Mouse (Mus musculus) MEL (cell line): ENCODE results near the gene 2510009E07Rik. TPM values are rescaled to one million over a fixed set of nuclear protein-coding genes. Genes with fewer than 3 reads are reported as not detected.

Source experiments
- DNase-seq: peaks from one replicate; pipeline ENCODE4 v3.0.0; 2011; ENCODE audit warnings: low read depth, low spot score
- H3K27ac ChIP-seq: 2 replicates; pipeline ENCODE4 v1.5.1; 2012; ENCODE audit warnings: low read depth, mild to moderate bottlenecking, control low read depth, low read length, moderate library complexity; ENCODE audit not compliant: control insufficient read depth
- H3K27me3 ChIP-seq, 2 experiments: fragments of 150-350 bp in 1 of 2; sonication (generic) in 1 of 2; 2 replicates each; pipeline ENCODE4 v1.6.1; 2012; ENCODE audit warnings: low read length in 2 of 2, mild to moderate bottlenecking in 2 of 2, improper control_type of control experiment in 1 of 2, moderate library complexity in 1 of 2; ENCODE audit not compliant: insufficient read depth in 2 of 2, control insufficient read depth in 1 of 2
- H3K36me3 ChIP-seq, 2 experiments: 2 replicates each; pipeline ENCODE4 v1.6.1; 2012 to 2014; ENCODE audit warnings: low read length in 2 of 2, improper control_type of control experiment in 1 of 2, inconsistent platforms in 1 of 2, mild to moderate bottlenecking in 1 of 2; ENCODE audit not compliant: insufficient read depth in 2 of 2, control insufficient read depth in 1 of 2
- H3K4me1 ChIP-seq, 2 experiments: fragments of 150-350 bp in 1 of 2; sonication (generic) in 1 of 2; 2 replicates each; pipeline ENCODE4 v1.6.1; 2012; ENCODE audit warnings: low read length in 2 of 2, improper control_type of control experiment in 1 of 2, mild to moderate bottlenecking in 1 of 2; ENCODE audit not compliant: insufficient read depth in 2 of 2, control insufficient read depth in 1 of 2
- H3K4me3 ChIP-seq, 2 experiments: fragments of 150-350 bp in 1 of 2; sonication (generic) in 1 of 2; 2 replicates each; pipeline ENCODE4 v1.5.1; 2012; ENCODE audit warnings: low read depth in 2 of 2, low read length in 2 of 2, mild to moderate bottlenecking in 2 of 2, moderate library complexity in 2 of 2, control low read depth in 1 of 2, improper control_type of control experiment in 1 of 2; ENCODE audit not compliant: control insufficient read depth in 1 of 2, insufficient read depth in 1 of 2
- H3K79me2 ChIP-seq: 2 replicates; pipeline ENCODE4 v1.6.1; 2012; ENCODE audit warnings: mild to moderate bottlenecking, low read length, moderate library complexity; ENCODE audit not compliant: control insufficient read depth, poor library complexity, insufficient read depth
- H3K9ac ChIP-seq: 2 replicates; pipeline ENCODE4 v1.6.1; 2012; ENCODE audit warnings: low read depth, mild to moderate bottlenecking, control low read depth, low read length, moderate library complexity; ENCODE audit not compliant: control insufficient read depth, poor library complexity, severe bottlenecking
- H3K9me3 ChIP-seq: fragments of 150-350 bp; sonication (generic); replicated peaks from 2 replicates; pipeline ENCODE4 v1.6.1; 2012; ENCODE audit warnings: mild to moderate bottlenecking, low read length, improper control_type of control experiment, moderate library complexity; ENCODE audit not compliant: insufficient read depth
- BHLHE40 ChIP-seq: IDR thresholded peaks from 2 replicates; pipeline ENCODE4 v1.6.1; 2012; ENCODE audit warnings: low read depth, mild to moderate bottlenecking, inconsistent platforms, low read length, improper control_type of control experiment, borderline replicate concordance
- CHD1 ChIP-seq: IDR thresholded peaks from 2 replicates; pipeline ENCODE4 v1.6.1; 2012; ENCODE audit warnings: low read depth, mild to moderate bottlenecking, inconsistent platforms, low read length, improper control_type of control experiment
- CHD2 ChIP-seq: IDR thresholded peaks from 2 replicates; pipeline ENCODE4 v1.6.1; 2011; ENCODE audit warnings: low read length, improper control_type of control experiment
- CTCF ChIP-seq, 3 experiments: IDR thresholded peaks in 2 of 3; conservative IDR thresholded peaks in 1 of 3; 2 replicates each; pipeline ENCODE4 v1.5.1; 2011 to 2012; ENCODE audit warnings: low read length in 3 of 3, low read depth in 2 of 3, mild to moderate bottlenecking in 2 of 3, improper control_type of control experiment in 1 of 3, inconsistent platforms in 1 of 3, mixed read lengths in 1 of 3, moderate library complexity in 1 of 3; ENCODE audit not compliant: control insufficient read depth in 1 of 3, insufficient read depth in 1 of 3, poor library complexity in 1 of 3, severe bottlenecking in 1 of 3
- E2F4 ChIP-seq: IDR thresholded peaks from 2 replicates; pipeline ENCODE4 v1.6.1; 2011; ENCODE audit warnings: low read depth, low read length, improper control_type of control experiment, borderline replicate concordance
- ELF1 ChIP-seq: IDR thresholded peaks from 2 replicates; pipeline ENCODE4 v1.6.1; 2014; ENCODE audit warnings: low read depth, mild to moderate bottlenecking, inconsistent platforms, low read length, improper control_type of control experiment, moderate library complexity
- ETS1 ChIP-seq: IDR thresholded peaks from 2 replicates; pipeline ENCODE4 v1.6.1; 2012; ENCODE audit warnings: low read depth, mild to moderate bottlenecking, inconsistent platforms, low read length, improper control_type of control experiment, moderate library complexity
- HCFC1 ChIP-seq: IDR thresholded peaks from 2 replicates; pipeline ENCODE4 v1.6.1; 2012; ENCODE audit warnings: low read depth, mild to moderate bottlenecking, inconsistent platforms, low read length, improper control_type of control experiment, moderate library complexity
- JUND ChIP-seq: IDR thresholded peaks from 2 replicates; pipeline ENCODE4 v1.6.1; 2011; ENCODE audit warnings: low read depth, mild to moderate bottlenecking, improper control_type of control experiment, low read length
- MAFK ChIP-seq: IDR thresholded peaks from 2 replicates; pipeline ENCODE4 v1.6.1; 2011; ENCODE audit warnings: low read depth, mild to moderate bottlenecking, low read length, improper control_type of control experiment, borderline replicate concordance
- MAX ChIP-seq: IDR thresholded peaks from 2 replicates; pipeline ENCODE4 v1.6.1; 2011; ENCODE audit warnings: low read length, improper control_type of control experiment
- MAZ ChIP-seq: IDR thresholded peaks from 2 replicates; pipeline ENCODE4 v1.6.1; 2012; ENCODE audit warnings: low read depth, mild to moderate bottlenecking, inconsistent platforms, low read length, improper control_type of control experiment
- MXI1 ChIP-seq: IDR thresholded peaks from 2 replicates; pipeline ENCODE4 v1.6.1; 2011; ENCODE audit warnings: mild to moderate bottlenecking, low read depth, low read length, improper control_type of control experiment
- MYB ChIP-seq: IDR thresholded peaks from 2 replicates; pipeline ENCODE4 v1.6.1; 2011; ENCODE audit warnings: mild to moderate bottlenecking, low read depth, low read length, improper control_type of control experiment
- MYC ChIP-seq: IDR thresholded peaks from 2 replicates; pipeline ENCODE4 v1.6.1; 2011; ENCODE audit warnings: low read depth, mild to moderate bottlenecking, low read length, improper control_type of control experiment, moderate library complexity
- NELFE ChIP-seq: IDR thresholded peaks from 2 replicates; pipeline ENCODE4 v1.6.1; 2011; ENCODE audit warnings: low read depth, low read length, improper control_type of control experiment
- NRF1 ChIP-seq: IDR thresholded peaks from 2 replicates; pipeline ENCODE4 v1.6.1; 2014; ENCODE audit warnings: low read depth, mild to moderate bottlenecking, inconsistent platforms, low read length, improper control_type of control experiment, moderate library complexity; ENCODE audit not compliant: poor library complexity, insufficient read depth, severe bottlenecking
- POLR2A ChIP-seq, 2 experiments: IDR thresholded peaks; 2 replicates each; pipeline ENCODE4 v1.6.1; 2011 to 2012; ENCODE audit warnings: low read length in 2 of 2, mild to moderate bottlenecking in 2 of 2, control low read depth in 1 of 2, improper control_type of control experiment in 1 of 2, low read depth in 1 of 2, moderate library complexity in 1 of 2; ENCODE audit not compliant: control insufficient read depth in 1 of 2, insufficient read depth in 1 of 2, poor library complexity in 1 of 2
- POLR2AphosphoS2 ChIP-seq: IDR thresholded peaks from 2 replicates; pipeline ENCODE4 v1.6.1; 2011; ENCODE audit warnings: low read length, improper control_type of control experiment
- POLR2AphosphoS5 ChIP-seq: IDR thresholded peaks from 2 replicates; pipeline ENCODE4 v1.6.1; 2012; ENCODE audit warnings: low read depth, borderline replicate concordance, mild to moderate bottlenecking, inconsistent platforms, low read length, moderate library complexity, mixed read lengths
- RAD21 ChIP-seq: IDR thresholded peaks from 2 replicates; pipeline ENCODE4 v1.6.1; 2011; ENCODE audit warnings: mild to moderate bottlenecking, low read depth, low read length, improper control_type of control experiment
- RCOR1 ChIP-seq: IDR thresholded peaks from 2 replicates; pipeline ENCODE4 v1.6.1; 2012; ENCODE audit warnings: low read depth, mild to moderate bottlenecking, inconsistent platforms, low read length, improper control_type of control experiment
- SIN3A ChIP-seq: IDR thresholded peaks from 2 replicates; pipeline ENCODE4 v1.6.1; 2012; ENCODE audit warnings: low read length, improper control_type of control experiment, inconsistent platforms
- TBP ChIP-seq: IDR thresholded peaks from 2 replicates; pipeline ENCODE4 v1.8.0; 2011; ENCODE audit warnings: low read depth, low read length, improper control_type of control experiment
- UBTF ChIP-seq: IDR thresholded peaks from 2 replicates; pipeline ENCODE4 v1.6.1; 2012; ENCODE audit warnings: low read depth, mild to moderate bottlenecking, inconsistent platforms, low read length, improper control_type of control experiment, moderate library complexity, borderline replicate concordance; ENCODE audit not compliant: insufficient read depth
- USF1 ChIP-seq: IDR thresholded peaks from 2 replicates; pipeline ENCODE4 v1.6.1; 2014; ENCODE audit warnings: low read depth, mild to moderate bottlenecking, inconsistent platforms, low read length, improper control_type of control experiment, moderate library complexity
- USF2 ChIP-seq, 2 experiments: IDR thresholded peaks; 2 replicates each; pipeline ENCODE4 v1.6.1; 2011 to 2012; ENCODE audit warnings: improper control_type of control experiment in 2 of 2, low read length in 2 of 2, borderline replicate concordance in 1 of 2, inconsistent platforms in 1 of 2, low read depth in 1 of 2, mild to moderate bottlenecking in 1 of 2; ENCODE audit not compliant: insufficient read depth in 1 of 2
- ZC3H11A ChIP-seq: IDR thresholded peaks from 2 replicates; pipeline ENCODE4 v1.6.1; 2012; ENCODE audit warnings: low read depth, mild to moderate bottlenecking, inconsistent platforms, low read length, improper control_type of control experiment
- ZKSCAN1 ChIP-seq: IDR thresholded peaks from 2 replicates; pipeline ENCODE4 v1.6.1; 2012; ENCODE audit warnings: low read depth, mild to moderate bottlenecking, inconsistent platforms, low read length, improper control_type of control experiment, moderate library complexity
- ZMIZ1 ChIP-seq: IDR thresholded peaks from 2 replicates; pipeline ENCODE4 v1.6.1; 2012; ENCODE audit warnings: low read depth, mild to moderate bottlenecking, inconsistent platforms, low read length, improper control_type of control experiment, moderate library complexity
- ZNF384 ChIP-seq: IDR thresholded peaks from 2 replicates; pipeline ENCODE4 v1.6.1; 2012; ENCODE audit warnings: low read depth, mild to moderate bottlenecking, inconsistent platforms, low read length, improper control_type of control experiment
- polyA plus RNA-seq, 2 experiments: library from polyadenylated mRNA; stranded (reverse) in 1 of 2; unstranded in 1 of 2; fragments of >175 nt in 1 of 2; fragments of >200 nt in 1 of 2; gene quantifications; 2 replicates each; pipeline versions ENCODE4 v1.2.1 to v1.2.4; 2012; ENCODE audit warnings: low replicate concordance in 2 of 2, low read depth in 1 of 2; ENCODE audit not compliant: insufficient read length in 2 of 2, insufficient read depth in 1 of 2, missing spikeins in 1 of 2
- total RNA-seq: library from RNA; depleted of rRNA; stranded (reverse); fragments of 300-350 nt; gene quantifications from 2 replicates; pipeline ENCODE4 v1.2.3, GENCODE M21; 2012

Gene 2510009E07Rik
- total and polyA plus RNA-seq, 3 experiments = not detected

DNA sequence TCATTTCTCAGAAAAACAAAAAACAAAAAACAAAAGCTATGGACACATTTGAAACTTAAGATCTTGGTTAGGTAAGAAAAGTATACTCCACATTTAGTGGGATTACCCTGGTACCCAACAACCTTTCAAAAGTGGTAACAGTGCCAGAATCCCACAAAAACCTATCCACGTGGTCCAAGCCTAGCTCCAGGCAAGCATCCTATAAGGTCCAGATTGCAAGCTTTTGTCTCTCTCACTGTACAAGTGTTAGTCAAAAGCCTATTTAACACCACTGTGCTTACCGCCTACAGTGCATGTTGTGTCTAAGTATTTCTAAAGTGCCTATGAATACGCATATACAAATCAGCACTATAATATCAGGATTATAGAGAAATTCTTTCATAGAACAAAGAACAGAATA is 44.2 kb downstream of the 2510009E07Rik start:
- no peak overlapping the region for H3K9ac ChIP-seq
- TF ChIP-seq MXI1 (no peak), NRF1 (no peak)
- H3K36me3 ChIP-seq = peaks cover 0 to 7% of the 10 kb centered on the region in 2 experiments; a peak in 2 of 4 replicates
- peaks cover 10 to 14% of the 10 kb centered on the region in 2 experiments for H3K4me1 ChIP-seq
- H3K79me2 ChIP-seq = no peaks in the 10 kb centered on the region
- H3K27me3 ChIP-seq = no peaks in the 10 kb centered on the region
- H3K27ac ChIP-seq = no peak overlapping the region
- H3K9me3 ChIP-seq = no peaks in the 10 kb centered on the region
- no peak overlapping the region for H3K4me3 ChIP-seq
- no peak for DNase-seq

DNA sequence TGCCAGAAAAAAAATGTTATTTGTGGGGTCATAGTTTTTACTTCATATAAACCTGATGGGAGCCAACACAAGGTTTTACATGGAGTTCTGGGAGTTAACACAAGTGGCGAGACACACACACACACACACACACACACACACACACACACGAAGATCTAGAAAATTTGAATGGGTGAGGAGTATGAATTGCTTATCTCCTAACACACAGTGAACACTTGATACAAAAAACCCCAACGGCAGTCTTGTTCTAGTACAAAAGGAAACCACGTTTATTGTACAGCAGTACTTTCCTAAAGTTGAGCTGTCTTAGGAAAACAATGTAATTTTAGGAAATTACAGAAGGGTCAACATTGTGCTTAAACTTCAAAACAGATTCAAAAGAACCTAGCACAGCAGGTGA is 45.7 kb downstream of the 2510009E07Rik start:
- H3K4me3 ChIP-seq = 0 out of 4 replicates have a peak overlapping the region, but pooled peaks of 1 of the 2 experiments have one; percentile 33
- H3K79me2 ChIP-seq = no peaks in the 10 kb centered on the region
- H3K36me3 ChIP-seq = peaks cover 0 to 7% of the 10 kb centered on the region in 2 experiments; a peak in 2 of 4 replicates
- H3K9ac ChIP-seq = no peak overlapping the region
- no peaks in the 10 kb centered on the region for H3K9me3 ChIP-seq
- peaks cover 10 to 14% of the 10 kb centered on the region in 2 experiments for H3K4me1 ChIP-seq
- no peaks in the 10 kb centered on the region for H3K27me3 ChIP-seq
- peak overlapping the region; percentile 43; the same call in 1 of the 2 replicates for H3K27ac ChIP-seq
- peak; percentile 65 for DNase-seq
- no peak for TF ChIP-seq ZC3H11A
- TF ChIP-seq TBP = no peak
- TF ChIP-seq HCFC1 = no peak
- no peak for TF ChIP-seq POLR2A (IDR thresholded peaks at IDR 0.05; ENCODE audit: control insufficient read depth in 1 of 2, insufficient read depth in 1 of 2, low read depth in 1 of 2, low read length in 2 of 2, poor library complexity in 1 of 2)
- TF ChIP-seq SIN3A = peak; percentile 42; the same call in 1 of the 2 replicates
- TF ChIP-seq MAX = no peak
- TF ChIP-seq UBTF = no peak
- TF ChIP-seq JUND = no peak
- no peak for TF ChIP-seq NRF1
- peak; percentile 59 for TF ChIP-seq MXI1
- no peak for TF ChIP-seq USF2 (IDR thresholded peaks at IDR 0.05; ENCODE audit: borderline replicate concordance in 1 of 2, insufficient read depth in 1 of 2, low read depth in 1 of 2, low read length in 2 of 2)
- TF ChIP-seq MYB = peak; percentile 67
- TF ChIP-seq NELFE = no peak; the same call in 1 of the 2 replicates
- TF ChIP-seq ELF1 = no peak
- TF ChIP-seq ZMIZ1 = no peak
- TF ChIP-seq CTCF (IDR thresholded peaks at IDR 0.05 in 2 of 3, conservative IDR thresholded peaks at IDR 0.05 in 1 of 3; ENCODE audit: control insufficient read depth in 1 of 3, insufficient read depth in 1 of 3, low read depth in 2 of 3, low read length in 3 of 3, poor library complexity in 1 of 3, severe bottlenecking in 1 of 3) = no peak
- no peak for TF ChIP-seq RAD21
- TF ChIP-seq BHLHE40 = no peak
- 0 out of 2 replicates have a peak, but pooled peaks have one; percentile 48 for TF ChIP-seq CHD1
- no peak for TF ChIP-seq POLR2AphosphoS5
- 0 out of 2 replicates have a peak, but pooled peaks have one; percentile 32 for TF ChIP-seq RCOR1
- peak; percentile 41; the same call in 1 of the 2 replicates for TF ChIP-seq ZNF384
- TF ChIP-seq ZKSCAN1 = no peak
- no peak; the same call in 1 of the 2 replicates for TF ChIP-seq MYC
- TF ChIP-seq POLR2AphosphoS2 = no peak
- no peak for TF ChIP-seq USF1
- peak; percentile 53 for TF ChIP-seq ETS1
- no peak for TF ChIP-seq E2F4
- TF ChIP-seq CHD2 = no peak; the same call in 1 of the 2 replicates
- TF ChIP-seq MAZ = no peak
- TF ChIP-seq MAFK = no peak
